Mouse (Mus musculus): ENCODE results near the gene Asb6. TPM values are rescaled to one million over a fixed set of nuclear protein-coding genes. Genes with fewer than 3 reads are reported as not detected.

Asb6 gene
- polyA plus RNA-seq (2012; ENCODE audit: insufficient read depth, insufficient read length, missing spikeins) = 4.3 and 5.6 TPM in 2 replicates

DNA sequence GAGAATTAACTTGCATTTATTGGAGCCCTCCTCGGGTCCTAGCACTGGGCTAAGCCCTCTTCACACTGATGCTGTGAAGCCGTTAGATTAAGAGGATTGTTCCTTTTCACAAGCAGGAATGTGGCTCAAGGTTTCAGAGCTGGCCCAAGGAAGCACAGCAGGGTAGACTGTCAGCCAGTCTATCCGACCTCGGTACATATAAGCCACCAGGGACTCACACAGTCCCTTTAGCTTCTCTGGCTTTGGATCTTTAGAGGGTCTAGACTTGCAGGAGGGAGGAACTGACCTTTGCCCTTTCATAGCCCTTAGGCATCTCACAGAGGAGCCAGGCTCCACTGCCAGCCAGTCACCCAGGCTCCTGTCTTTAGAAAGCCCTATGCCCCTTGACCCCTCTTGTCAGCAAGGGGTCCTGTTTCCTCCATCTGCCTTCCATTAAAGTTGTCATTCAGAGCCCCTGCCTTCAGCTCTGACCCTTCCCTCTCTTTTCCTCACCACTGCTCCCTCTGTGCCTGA is at the start of gene Asb6:
Gene Asb6, minus strand, starts transcription at position 51 of the 513 bp plus-strand sequence.
- Histone ChIP-seq H3K4me1 (ENCODE audit: control insufficient read depth, insufficient read depth, insufficient read length, low read length) (peaks cover 7% of the 10 kb centered on the region), H3K4me3 (ENCODE audit: insufficient read depth, low read depth, low read length) (no peak within 1 kb of the TSS), H3K27ac (replicated peaks; ENCODE audit: low read depth, low read length) (no peak within 1 kb of the TSS)

DNA sequence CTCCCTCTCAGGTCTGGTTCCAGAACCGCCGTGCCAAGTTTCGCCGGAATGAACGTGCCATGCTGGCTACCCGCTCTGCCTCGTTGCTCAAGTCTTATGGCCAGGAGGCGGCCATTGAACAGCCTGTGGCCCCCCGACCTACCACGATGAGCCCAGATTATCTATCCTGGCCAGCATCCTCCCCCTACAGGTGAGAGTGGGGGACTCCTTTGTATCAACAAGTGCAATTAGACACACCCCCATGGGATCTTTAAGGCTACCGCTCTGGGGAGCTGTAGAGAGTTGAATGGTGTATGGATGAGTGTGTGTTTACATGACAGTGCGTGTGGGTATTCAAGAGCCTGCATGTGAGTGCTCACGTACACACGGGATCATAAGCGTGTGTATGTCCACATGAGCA is 49.3 kb upstream of the Asb6 start:
- no peak overlapping the region for H3K27ac ChIP-seq (replicated peaks; ENCODE audit: low read depth, low read length)
- H3K4me1 ChIP-seq (ENCODE audit: control insufficient read depth, insufficient read depth, insufficient read length, low read length) = no peaks in the 10 kb centered on the region
- H3K4me3 ChIP-seq (ENCODE audit: insufficient read depth, low read depth, low read length) = no peak overlapping the region

DNA sequence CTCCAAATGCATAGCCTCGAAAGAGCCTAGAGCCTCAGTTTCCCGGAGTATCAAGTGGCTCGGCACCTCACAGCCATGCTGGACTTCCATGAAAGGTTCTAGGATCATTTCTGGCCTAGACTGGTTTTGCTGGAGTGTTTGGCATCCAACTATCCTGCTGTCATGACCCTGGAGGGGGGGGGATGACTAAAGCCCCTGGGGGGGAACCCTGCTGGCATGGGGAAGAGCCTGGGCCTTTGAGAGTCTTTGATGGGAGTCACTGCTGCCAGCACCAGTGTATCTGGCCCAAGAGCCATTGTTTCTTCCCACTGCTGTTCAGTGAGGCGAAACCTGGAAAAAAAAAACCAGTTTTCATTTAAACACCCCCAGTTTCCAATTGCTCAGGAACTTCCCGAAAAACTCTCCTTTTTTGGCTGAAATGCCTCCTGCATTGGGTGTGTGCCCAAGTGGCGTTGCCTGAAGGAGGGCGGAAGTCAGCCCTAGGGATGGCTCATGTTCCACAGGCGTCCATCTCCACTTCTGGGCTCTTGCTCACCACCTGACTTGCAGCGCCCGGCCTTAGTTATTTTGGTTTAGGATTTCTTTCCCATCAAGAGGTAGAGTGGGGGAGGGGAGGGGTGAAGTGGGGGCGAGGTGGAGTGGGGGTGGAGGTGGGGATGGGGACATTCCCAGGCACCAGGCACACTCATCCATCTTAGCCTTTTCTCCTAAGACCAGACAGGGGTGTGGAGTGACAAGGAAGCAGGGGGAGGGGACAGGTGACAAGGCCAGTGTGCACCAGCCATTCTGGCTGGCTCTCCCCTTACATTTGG is 45.7 kb upstream of the Asb6 start:
- H3K4me3 ChIP-seq (ENCODE audit: insufficient read depth, low read depth, low read length) = no peak overlapping the region
- no peak overlapping the region for H3K27ac ChIP-seq (replicated peaks; ENCODE audit: low read depth, low read length)
- H3K4me1 ChIP-seq (ENCODE audit: control insufficient read depth, insufficient read depth, insufficient read length, low read length) = no peaks in the 10 kb centered on the region

DNA sequence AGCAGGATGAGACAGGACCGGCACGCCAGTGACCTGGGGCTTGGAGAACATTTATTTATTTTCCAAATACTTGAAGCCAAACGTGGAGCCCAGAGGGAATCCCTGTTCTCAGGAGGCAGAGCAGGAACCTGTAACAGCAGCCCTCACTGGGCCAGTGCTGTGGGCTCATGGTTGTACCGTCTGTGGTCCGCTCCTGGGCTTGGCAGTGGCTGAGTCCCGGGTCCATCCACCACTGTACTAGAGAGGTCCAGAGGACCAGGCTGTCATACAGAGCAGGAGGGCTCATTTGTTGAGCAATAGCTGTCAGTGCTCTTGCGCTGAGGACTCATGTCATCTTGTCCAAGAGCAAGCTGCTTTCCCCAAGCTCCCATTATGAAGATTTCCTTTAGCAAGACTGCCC is 45.0 kb upstream of the Asb6 start:
- Histone ChIP-seq H3K4me1 (ENCODE audit: control insufficient read depth, insufficient read depth, insufficient read length, low read length) (no peaks in the 10 kb centered on the region), H3K27ac (replicated peaks; ENCODE audit: low read depth, low read length) (no peak overlapping the region), H3K4me3 (ENCODE audit: insufficient read depth, low read depth, low read length) (no peak overlapping the region)

DNA sequence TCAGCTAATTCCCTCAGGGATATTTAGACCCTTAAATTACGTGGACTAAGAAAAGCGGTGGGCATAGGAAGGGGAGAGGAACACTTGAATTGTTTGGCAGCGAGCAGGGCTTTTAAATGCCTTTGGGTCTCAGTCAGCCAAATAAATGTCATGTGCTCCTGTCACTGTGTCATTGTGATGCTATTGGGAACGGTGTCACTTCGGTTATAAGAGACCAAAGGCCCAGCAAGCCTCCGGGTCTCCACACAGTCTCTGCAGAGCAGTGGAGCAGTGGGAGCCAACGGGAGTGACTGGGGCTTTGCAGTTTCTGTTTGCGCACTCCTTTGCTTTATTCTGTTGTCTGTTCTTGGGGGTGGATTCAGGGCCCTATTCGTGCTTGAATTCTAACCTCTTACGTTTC is 44.3 kb upstream of the Asb6 start:
- H3K4me3 ChIP-seq (ENCODE audit: insufficient read depth, low read depth, low read length) = no peak overlapping the region
- no peaks in the 10 kb centered on the region for H3K4me1 ChIP-seq (ENCODE audit: control insufficient read depth, insufficient read depth, insufficient read length, low read length)
- H3K27ac ChIP-seq (replicated peaks; ENCODE audit: low read depth, low read length) = no peak overlapping the region

DNA sequence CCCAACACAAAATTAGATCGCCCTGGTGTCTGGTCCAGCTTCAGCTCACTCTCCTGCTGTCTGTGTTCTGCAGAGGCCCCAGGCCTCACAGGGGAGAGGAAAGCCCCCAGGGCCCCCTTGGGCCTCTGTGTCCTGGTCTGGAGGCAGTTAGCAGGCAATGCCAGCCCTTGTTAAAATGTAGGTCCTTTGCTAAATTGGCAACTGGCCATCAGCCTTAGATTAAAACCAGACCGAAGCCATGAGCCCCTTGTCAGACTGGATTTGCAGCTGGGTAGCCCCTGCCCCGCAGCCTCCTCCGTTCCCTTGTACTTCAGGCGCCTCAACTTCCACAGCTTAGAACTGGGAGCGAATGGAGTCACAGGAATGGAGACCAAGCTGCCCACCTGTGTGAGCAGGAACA is 42.5 kb upstream of the Asb6 start:
- Histone ChIP-seq H3K27ac (replicated peaks; ENCODE audit: low read depth, low read length) (no peak overlapping the region), H3K4me3 (ENCODE audit: insufficient read depth, low read depth, low read length) (no peak overlapping the region), H3K4me1 (ENCODE audit: control insufficient read depth, insufficient read depth, insufficient read length, low read length) (no peaks in the 10 kb centered on the region)

DNA sequence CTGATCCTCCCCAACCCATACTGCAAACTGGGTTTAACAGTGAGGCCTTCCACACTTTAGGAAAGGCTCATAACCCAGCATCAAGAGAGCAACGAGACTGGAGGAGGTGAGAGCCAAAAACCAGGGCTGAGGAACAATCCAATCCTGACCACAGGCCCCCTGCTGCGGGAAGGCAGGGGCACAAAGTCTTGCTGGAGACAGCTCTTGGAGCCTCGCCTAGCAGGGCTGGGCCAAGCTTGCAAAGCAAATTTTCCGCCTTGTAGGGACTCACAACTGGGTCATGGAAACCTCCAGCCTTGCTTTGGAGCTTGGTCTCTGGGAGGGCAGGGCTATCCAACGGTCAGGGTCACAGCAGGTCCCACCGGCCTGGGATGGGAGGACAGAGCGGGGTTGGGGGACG is 40.7 kb upstream of the Asb6 start:
- Histone ChIP-seq H3K4me1 (ENCODE audit: control insufficient read depth, insufficient read depth, insufficient read length, low read length) (no peaks in the 10 kb centered on the region), H3K4me3 (ENCODE audit: insufficient read depth, low read depth, low read length) (no peak overlapping the region), H3K27ac (replicated peaks; ENCODE audit: low read depth, low read length) (no peak overlapping the region)

DNA sequence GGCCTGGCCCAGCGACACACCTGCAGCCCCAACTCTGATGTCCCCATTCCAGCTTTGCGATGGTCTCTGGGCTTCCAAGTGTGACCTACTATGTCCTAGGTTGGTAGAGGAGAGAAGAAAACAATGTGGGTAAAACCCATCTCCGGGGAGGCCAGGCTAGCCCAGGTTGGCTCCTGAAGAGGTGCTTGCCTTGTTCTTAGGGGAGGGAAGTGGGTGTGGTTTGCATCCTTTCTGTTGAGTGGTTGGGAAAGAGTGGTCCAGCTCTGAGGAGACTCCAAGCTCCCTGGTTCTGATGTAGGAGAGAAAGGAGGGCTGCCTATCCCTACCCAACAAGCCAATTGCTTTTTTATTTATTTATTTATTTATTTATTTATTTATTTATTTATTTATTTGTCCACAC is 35.3 kb upstream of the Asb6 start:
- H3K4me1 ChIP-seq (ENCODE audit: control insufficient read depth, insufficient read depth, insufficient read length, low read length) = no peaks in the 10 kb centered on the region
- no peak overlapping the region for H3K4me3 ChIP-seq (ENCODE audit: insufficient read depth, low read depth, low read length)
- H3K27ac ChIP-seq (replicated peaks; ENCODE audit: low read depth, low read length) = no peak overlapping the region

DNA sequence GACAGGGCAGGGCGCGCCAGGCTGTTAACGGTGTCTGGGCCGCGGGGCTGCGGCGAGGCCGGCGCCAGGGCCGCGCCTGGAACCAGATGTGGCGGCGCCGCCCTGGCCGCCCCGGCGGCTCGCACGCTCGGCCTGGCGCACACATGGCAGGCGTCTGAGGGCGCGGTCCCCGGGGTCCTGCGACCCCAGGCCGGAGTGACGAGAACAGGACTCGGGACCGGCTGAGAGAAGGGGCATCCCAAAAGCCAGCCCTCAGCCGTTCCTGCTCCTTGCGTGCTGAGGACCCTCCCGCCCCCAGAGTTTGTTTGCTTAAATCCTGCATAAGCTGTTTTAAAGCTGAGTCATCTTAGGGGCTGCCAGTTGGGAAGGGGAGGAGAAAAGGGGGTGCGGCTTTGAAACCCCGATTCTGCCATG is 34.8 kb upstream of the Asb6 start:
- no peaks in the 10 kb centered on the region for H3K4me1 ChIP-seq (ENCODE audit: control insufficient read depth, insufficient read depth, insufficient read length, low read length)
- no peak overlapping the region for H3K27ac ChIP-seq (replicated peaks; ENCODE audit: low read depth, low read length)

DNA sequence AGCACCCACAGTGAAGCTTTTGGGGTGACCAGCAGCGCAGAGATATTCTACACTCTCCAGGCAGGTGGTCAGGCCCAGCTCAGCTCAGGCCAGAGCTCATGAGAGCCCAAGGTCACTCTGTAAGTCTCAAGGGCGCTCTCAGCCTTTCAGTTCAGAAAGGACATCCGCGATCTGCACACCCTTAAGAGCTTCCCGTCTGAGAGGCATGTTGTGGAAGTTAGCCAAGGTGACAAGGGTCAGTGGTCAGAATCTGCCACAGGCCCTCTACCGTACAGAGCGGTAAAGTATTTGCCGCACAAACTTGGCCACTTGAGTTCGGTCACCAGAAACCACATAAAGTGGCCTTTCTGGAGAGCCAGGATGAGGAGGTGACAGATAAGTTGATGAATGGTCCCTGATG is 33.4 kb upstream of the Asb6 start:
- no peaks in the 10 kb centered on the region for H3K4me1 ChIP-seq (ENCODE audit: control insufficient read depth, insufficient read depth, insufficient read length, low read length)
- H3K27ac ChIP-seq (replicated peaks; ENCODE audit: low read depth, low read length) = no peak overlapping the region
- no peak overlapping the region for H3K4me3 ChIP-seq (ENCODE audit: insufficient read depth, low read depth, low read length)

More for the DNA sequence above, 34.8 kb upstream of the Asb6 start:
- no peak overlapping the region for H3K4me3 ChIP-seq (ENCODE audit: insufficient read depth, low read depth, low read length)

DNA sequence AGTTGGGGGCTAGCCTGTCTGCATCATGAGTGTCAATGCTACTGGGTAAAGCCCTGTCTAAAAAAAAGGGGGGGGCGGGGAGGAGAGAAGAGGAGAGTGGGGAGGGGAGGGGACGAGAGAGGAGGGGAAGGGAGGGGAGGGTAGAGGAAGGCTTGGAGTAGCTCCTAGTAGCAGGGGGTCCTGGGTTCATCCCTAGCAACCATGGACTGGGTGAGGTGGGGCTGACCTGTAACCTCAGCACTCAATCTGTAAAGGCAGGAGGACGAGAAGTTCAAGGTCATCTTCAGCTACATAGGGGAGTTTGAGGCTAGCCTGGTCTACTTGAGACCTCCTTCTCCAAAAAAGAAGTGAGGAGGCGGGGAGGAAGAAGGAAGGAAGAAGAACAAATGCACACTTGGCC is 31.9 kb upstream of the Asb6 start:
- Histone ChIP-seq H3K4me3 (ENCODE audit: insufficient read depth, low read depth, low read length) (no peak overlapping the region), H3K27ac (replicated peaks; ENCODE audit: low read depth, low read length) (no peak overlapping the region), H3K4me1 (ENCODE audit: control insufficient read depth, insufficient read depth, insufficient read length, low read length) (no peaks in the 10 kb centered on the region)

DNA sequence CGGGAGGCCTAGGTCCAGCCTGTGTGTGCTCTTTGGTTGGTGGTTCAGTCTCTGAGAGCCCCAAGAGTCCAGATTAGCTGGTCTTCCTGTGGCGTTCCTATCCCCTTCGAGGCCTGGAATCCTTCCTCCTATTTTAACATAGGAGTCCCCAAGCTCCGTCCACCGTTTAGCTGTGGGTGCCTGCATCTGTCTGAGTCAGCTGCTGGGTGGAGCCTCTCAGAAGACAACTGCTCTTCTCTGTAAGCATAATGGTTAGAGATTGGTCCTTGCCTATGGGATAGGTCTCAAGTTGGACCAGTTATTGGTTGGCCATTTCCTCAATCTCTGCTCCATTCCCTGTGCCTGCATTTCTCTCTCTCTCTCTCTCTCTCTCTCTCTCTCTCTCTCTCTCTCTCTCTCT is 29.6 kb upstream of the Asb6 start:
- Histone ChIP-seq H3K4me3 (ENCODE audit: insufficient read depth, low read depth, low read length) (no peak overlapping the region), H3K4me1 (ENCODE audit: control insufficient read depth, insufficient read depth, insufficient read length, low read length) (no peaks in the 10 kb centered on the region), H3K27ac (replicated peaks; ENCODE audit: low read depth, low read length) (no peak overlapping the region)

DNA sequence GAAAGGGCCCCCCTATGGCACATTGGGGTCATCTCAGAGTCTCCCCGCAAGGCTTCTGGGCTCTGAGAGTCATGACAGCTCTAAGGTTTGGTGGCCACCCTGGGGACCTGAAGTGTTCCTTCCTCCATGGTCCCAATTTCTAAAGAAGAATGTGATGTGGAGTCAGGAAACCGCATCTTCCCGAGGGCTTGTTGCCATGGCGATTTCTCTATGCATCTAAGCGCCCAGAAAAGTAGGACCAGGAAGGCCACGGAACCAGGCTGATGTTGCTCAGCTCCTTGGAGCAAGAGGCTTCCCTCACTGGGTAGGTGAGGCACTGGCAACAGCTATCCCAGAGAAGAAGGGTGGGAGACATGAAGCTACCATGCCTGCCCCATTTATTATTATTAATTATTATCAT is 26.9 kb upstream of the Asb6 start:
- Histone ChIP-seq H3K4me1 (ENCODE audit: control insufficient read depth, insufficient read depth, insufficient read length, low read length) (no peaks in the 10 kb centered on the region), H3K4me3 (ENCODE audit: insufficient read depth, low read depth, low read length) (no peak overlapping the region), H3K27ac (replicated peaks; ENCODE audit: low read depth, low read length) (no peak overlapping the region)

DNA sequence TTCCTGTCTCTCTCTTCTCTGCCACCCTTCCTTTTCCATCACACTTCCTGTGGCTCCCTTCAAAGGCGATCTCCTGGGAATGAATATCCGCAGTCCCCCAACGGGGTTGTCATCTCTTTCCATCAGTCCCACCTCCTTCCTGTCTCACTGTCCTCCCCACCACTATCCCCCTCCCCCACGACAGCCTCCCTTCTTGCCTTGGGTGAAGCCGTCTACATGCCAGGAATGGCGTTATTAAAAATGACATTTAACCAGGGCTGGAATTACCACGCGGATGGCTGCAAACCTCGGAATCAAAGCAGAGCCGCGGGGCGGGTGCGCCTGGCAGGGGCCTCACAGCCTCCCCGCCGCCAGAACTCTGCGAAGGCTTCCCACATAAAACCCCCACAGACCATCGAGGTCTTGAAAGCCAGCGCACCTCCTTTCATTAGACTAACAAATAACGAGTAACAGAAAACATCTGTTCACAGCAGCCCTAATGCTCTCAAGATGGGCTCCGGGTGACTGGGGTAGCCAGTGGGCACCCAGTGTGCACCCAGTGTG is 22.7 kb upstream of the Asb6 start:
- Histone ChIP-seq H3K4me3 (ENCODE audit: insufficient read depth, low read depth, low read length) (no peak overlapping the region), H3K4me1 (ENCODE audit: control insufficient read depth, insufficient read depth, insufficient read length, low read length) (no peaks in the 10 kb centered on the region), H3K27ac (replicated peaks; ENCODE audit: low read depth, low read length) (no peak overlapping the region)

DNA sequence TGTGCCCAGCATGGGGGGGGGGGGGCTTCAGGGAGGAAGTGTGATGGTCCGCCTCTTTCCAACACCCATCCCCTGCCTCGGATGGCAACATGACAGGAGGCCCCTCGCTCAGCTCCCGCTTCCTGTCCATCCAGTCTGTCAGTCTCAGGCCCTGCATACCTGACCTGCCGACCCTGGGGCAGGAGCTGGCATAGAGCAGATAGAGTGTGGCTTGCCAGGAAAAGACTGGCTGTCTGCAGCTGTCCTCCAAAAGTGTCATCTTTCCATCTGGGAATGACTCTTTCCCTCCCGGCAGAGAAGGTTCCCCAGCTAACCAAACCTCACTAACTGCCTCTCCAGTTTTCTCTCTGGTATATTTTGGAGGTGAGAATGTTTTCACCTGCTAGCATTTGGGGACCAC is 20.4 kb upstream of the Asb6 start:
- H3K27ac ChIP-seq (replicated peaks; ENCODE audit: low read depth, low read length) = no peak overlapping the region
- H3K4me3 ChIP-seq (ENCODE audit: insufficient read depth, low read depth, low read length) = no peak overlapping the region
- no peaks in the 10 kb centered on the region for H3K4me1 ChIP-seq (ENCODE audit: control insufficient read depth, insufficient read depth, insufficient read length, low read length)

DNA sequence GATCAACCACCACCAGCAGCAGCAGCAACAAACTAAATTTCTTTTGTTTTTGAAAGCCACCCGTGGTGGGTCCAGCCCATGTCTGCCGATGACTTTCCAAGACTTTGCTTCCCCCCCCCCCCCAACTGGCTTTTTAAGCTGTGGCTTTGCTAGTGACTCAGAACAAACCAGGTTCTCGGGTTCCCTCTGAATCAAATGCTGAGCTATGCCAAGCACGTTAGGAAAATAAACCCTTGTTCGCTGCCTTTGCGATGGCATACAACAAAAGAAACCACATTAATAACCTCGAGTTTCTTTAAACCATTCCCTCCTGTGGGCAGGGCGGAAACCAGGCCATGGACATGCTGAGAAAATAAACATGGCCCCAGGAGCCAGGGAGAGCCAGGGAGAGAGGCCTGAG is 18.1 kb upstream of the Asb6 start:
- Histone ChIP-seq H3K4me3 (ENCODE audit: insufficient read depth, low read depth, low read length) (no peak overlapping the region), H3K4me1 (ENCODE audit: control insufficient read depth, insufficient read depth, insufficient read length, low read length) (no peaks in the 10 kb centered on the region), H3K27ac (replicated peaks; ENCODE audit: low read depth, low read length) (no peak overlapping the region)

Measured in brown adipose tissue, adult 24 weeks (tissue).